Mouse (Mus musculus): ENCODE data around the gene Pbld1.

DNA sequence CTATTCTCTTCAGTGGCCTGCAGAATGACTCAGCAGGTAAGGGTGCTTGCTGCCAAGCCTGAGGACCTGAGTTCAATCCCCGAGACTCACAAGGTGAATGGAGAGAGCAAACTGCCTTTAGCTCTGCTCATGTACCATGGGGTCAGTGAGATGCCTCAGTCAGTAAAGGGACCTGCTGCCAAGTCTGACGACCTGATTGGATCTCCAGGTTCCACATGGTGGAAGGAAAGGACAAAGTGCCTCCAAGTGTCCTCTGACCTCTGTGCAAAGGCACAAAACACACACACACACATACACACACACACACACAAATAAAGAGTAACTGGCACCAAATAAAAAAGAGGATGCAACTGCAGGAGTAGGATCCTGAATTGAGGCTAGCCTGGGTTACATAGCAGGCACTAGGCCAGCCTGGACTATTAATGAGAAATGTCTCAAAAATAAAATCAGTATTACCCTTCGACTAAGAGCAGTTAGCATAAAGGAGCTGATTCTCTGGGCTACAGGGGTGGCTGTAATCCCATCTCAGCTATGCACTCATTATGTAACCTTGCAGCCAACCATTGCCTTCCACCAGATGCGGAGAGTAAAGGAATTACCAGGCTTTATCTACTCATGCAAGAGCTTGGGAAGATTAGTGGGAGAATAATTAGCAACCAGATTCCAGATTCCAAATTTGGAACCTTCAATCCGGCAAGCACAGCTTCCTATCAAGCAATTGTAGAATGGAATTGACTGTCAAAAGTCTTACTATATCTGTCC, 19.9 kb upstream of the Pbld1 start:
- TF ChIP-seq EP300 (optimal IDR thresholded peaks at IDR 0.05) (no peak), CTCF (IDR thresholded peaks at IDR 0.05; ENCODE audit: low read depth) (no peak)

Data from stomach, postnatal 0 days (tissue).